Mouse (Mus musculus): ENCODE measurements around the gene Gm2004.
"Not testable (repeated sequence)": the region's sequence is repeated elsewhere in the genome, so short reads cannot be mapped to it uniquely, and the experiment has no call there.

Gene Gm2004

DNA sequence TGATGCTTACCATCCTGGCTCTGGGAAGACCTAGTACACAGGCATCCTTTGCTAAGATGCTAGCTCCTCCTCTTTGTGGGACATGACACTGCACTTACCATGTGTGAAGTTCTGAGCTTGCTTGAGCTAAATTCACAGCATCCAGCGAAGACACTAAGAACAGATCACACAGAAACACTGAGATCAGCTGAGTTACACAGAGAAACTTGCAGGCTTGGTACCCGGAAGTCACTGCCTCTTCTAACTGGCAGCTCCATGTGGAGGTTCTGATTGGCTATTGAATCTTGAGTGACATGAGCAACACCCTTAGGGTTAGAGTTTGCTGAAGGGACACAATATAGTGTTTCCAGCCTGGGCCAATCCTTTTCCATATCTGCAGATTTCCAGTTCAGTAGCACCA, at the start of gene Gm2004:
Gene Gm2004 (minus strand): TSS at position 101 of the 400 bp plus-strand sequence.
- not testable (repeated sequence) for DNase-seq (ENCODE audit: extremely low spot score, low spot score)

Data from neural tube, embryonic 10.5 days (tissue).